ENCODE assay signal across 21 mouse cellular contexts in the genomic region with DNA sequence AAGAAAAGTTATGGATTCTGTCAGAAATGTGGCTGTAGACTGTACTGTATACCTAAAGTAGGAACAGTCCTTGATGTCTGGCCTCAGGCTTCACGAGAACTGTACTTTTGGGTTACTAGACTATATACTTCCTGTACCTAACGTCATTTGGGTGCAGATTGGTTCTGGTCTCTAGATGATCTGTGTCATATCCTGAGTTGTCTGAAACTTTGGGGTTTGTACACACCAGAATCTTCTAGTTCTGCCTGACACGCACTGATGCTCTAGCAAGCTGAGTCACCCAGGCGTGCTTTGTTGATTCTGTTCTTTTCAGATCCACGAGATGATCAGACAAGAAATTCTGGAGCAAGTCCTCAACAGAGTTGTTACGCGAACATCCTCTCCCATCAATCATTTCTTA. TPM values are rescaled to one million over a fixed set of nuclear protein-coding genes. Genes with fewer than 3 reads are reported as not detected.
DNase-seq lines count a peak whose midpoint lies in the region; ATAC-seq and TF ChIP-seq lines count a peak whose summit lies in the region.
"Had no signal": no experiment of that assay in that cellular context is flagged by ENCODE, and none has a peak within 500 bp of the region (broad histone marks: within the 10 kb centered on the region; RNA-seq: fewer than 3 reads in every experiment).

No protein-coding gene starts in this region.

- in situ Hi-C loops in Patski (cut with MboI; ENCODE audit: low pct_unique_long_range_greater_than_20kb) = no loop called here

- no peak overlapping the region for H3K4me2 ChIP-seq in midbrain, embryonic 15.5 days
- H3K4me2 ChIP-seq: embryonic facial prominence, embryonic 12.5 days; forebrain, embryonic 15.5 days; heart, embryonic 12.5 days; hindbrain, embryonic 14.5 days had no signal

- no peak overlapping the region for H3K4me3 ChIP-seq in midbrain, embryonic 15.5 days
- H3K4me3 ChIP-seq in heart, embryonic 10.5 days = no peak overlapping the region
- H3K4me3 ChIP-seq: embryonic facial prominence, embryonic 12.5 days; forebrain, embryonic 15.5 days; heart, adult 2 months; heart, embryonic 12.5 days; hindbrain, embryonic 10.5 days had no signal

- no peaks in the 10 kb centered on the region for H3K36me3 ChIP-seq in midbrain, embryonic 15.5 days (replicated peaks)
- H3K36me3 ChIP-seq in heart, embryonic 10.5 days = peaks cover 22% of the 10 kb centered on the region
- H3K36me3 ChIP-seq: forebrain, embryonic 15.5 days had no signal

- POLR2A ChIA-PET in Patski (lab: Charles Lee) = no interaction called here

- no peak for TF ChIP-seq CTCF in Patski (IDR thresholded peaks at IDR 0.05)

- H3K9ac ChIP-seq in midbrain, embryonic 15.5 days = no peak overlapping the region
- H3K9ac ChIP-seq: embryonic facial prominence, embryonic 12.5 days; forebrain, embryonic 15.5 days; heart, embryonic 12.5 days; hindbrain, embryonic 14.5 days had no signal

- H3K9me3 ChIP-seq in midbrain, embryonic 15.5 days = no peaks in the 10 kb centered on the region
- no peaks in the 10 kb centered on the region for H3K9me3 ChIP-seq in heart, embryonic 10.5 days
- H3K9me3 ChIP-seq: embryonic facial prominence, embryonic 12.5 days; forebrain, embryonic 15.5 days; G1E; heart, embryonic 12.5 days; hindbrain, embryonic 10.5 days had no signal

- CTCF ChIA-PET in Patski (lab: Charles Lee) = no interaction called here

- 89% methylated on average over 7 of the region's 7 CpGs for WGBS in midbrain, embryonic 15.5 days
- 89% methylated on average over 7 of the region's 7 CpGs for WGBS in heart, embryonic 10.5 days

- peak; percentile 78 for DNase-seq in CD4-positive helper T cell, adult 2 months (ENCODE audit: low read depth, low spot score)
- peak; percentile 13 for DNase-seq in Patski (ENCODE audit: low read depth, low spot score)
- no peak for DNase-seq in heart, embryonic 10.5 days (ENCODE audit: low spot score)
- no peak for DNase-seq in thymus, adult 18-20 months
- DNase-seq: adrenal gland, adult 2 months; adrenal gland, postnatal 36 days; B cell, adult 2 months; cerebellum, adult 11 months; cerebellum, adult 9-10 months; cerebellum, postnatal 25 days; gastrocnemius, postnatal 10 days; heart, adult 2 months had no signal

- no peaks in the 10 kb centered on the region for H3K27me3 ChIP-seq in Patski
- H3K27me3 ChIP-seq in midbrain, embryonic 15.5 days (replicated peaks) = no peaks in the 10 kb centered on the region
- H3K27me3 ChIP-seq in heart, embryonic 10.5 days (ENCODE audit: insufficient read depth, poor library complexity, severe bottlenecking) = no peaks in the 10 kb centered on the region
- H3K27me3 ChIP-seq: embryonic facial prominence, embryonic 12.5 days; forebrain, embryonic 15.5 days; heart, embryonic 12.5 days had no signal

- H3K4me1 ChIP-seq in midbrain, embryonic 15.5 days = no peaks in the 10 kb centered on the region
- no peaks in the 10 kb centered on the region for H3K4me1 ChIP-seq in heart, embryonic 10.5 days
- H3K4me1 ChIP-seq: embryonic facial prominence, embryonic 12.5 days; forebrain, embryonic 15.5 days; heart, embryonic 12.5 days; hindbrain, embryonic 10.5 days had no signal

- no peak overlapping the region for H3K27ac ChIP-seq in midbrain, embryonic 15.5 days
- no peak overlapping the region for H3K27ac ChIP-seq in heart, embryonic 10.5 days
- H3K27ac ChIP-seq: embryonic facial prominence, embryonic 12.5 days; forebrain, embryonic 15.5 days; heart, adult 2 months; hindbrain, embryonic 10.5 days; hindbrain, embryonic 14.5 days had no signal

- ATAC-seq in Patski = no peak
- ATAC-seq in inflammation-experienced regulatory T-cells, adult 6 months = peak; percentile 74
- no peak for ATAC-seq in midbrain, embryonic 15.5 days (replicated peaks)
- ATAC-seq: forebrain, embryonic 15.5 days; intestine, postnatal 0 days had no signal

RNA-seq across cellular contexts. Expression of a gene that starts 28.2 kb away (rescaled TPM):
- polyA plus RNA-seq in Patski (2021) = 12.2 TPM
- polyA plus RNA-seq in inflammation-experienced regulatory T-cells, adult 6 months (2017; shearing (Covaris generic)) = 1 to 10 TPM; 3.2 to 8.4 (median 6.1) TPM
- polyA plus RNA-seq in midbrain, embryonic 15.5 days (2015; fragmentation: Nextera tagmentation; extraction: Ambion mirVana) = 1.9 and 2.1 TPM in 2 replicates
- polyA plus RNA-seq in heart, embryonic 10.5 days (2016; fragmentation: Nextera tagmentation; extraction: Ambion mirVana) = 15.8 and 16.1 TPM in 2 replicates

RNA-seq across cellular contexts. Expression of a gene that starts 33.1 kb away (rescaled TPM):
- polyA plus RNA-seq in Patski (2021) = not detected
- polyA plus RNA-seq in inflammation-experienced regulatory T-cells, adult 6 months (2017; shearing (Covaris generic)) = not detected
- polyA plus RNA-seq in midbrain, embryonic 15.5 days (2015; fragmentation: Nextera tagmentation; extraction: Ambion mirVana) = 9.5 and 11.7 TPM in 2 replicates
- polyA plus RNA-seq in heart, embryonic 10.5 days (2016; fragmentation: Nextera tagmentation; extraction: Ambion mirVana) = 0.10 and 0.31 TPM in 2 replicates
- polyA plus RNA-seq: G1E; heart, adult 2 months; heart, embryonic 12.5 days had no signal

RNA-seq across cellular contexts. Expression of a gene that starts 46.2 kb away (rescaled TPM):
- polyA plus RNA-seq in Patski (2021) = 74.8 TPM
- polyA plus RNA-seq in inflammation-experienced regulatory T-cells, adult 6 months (2017; shearing (Covaris generic)) = 10 to 100 TPM; 15.0 to 37.4 (median 27.3) TPM
- 22.7 and 27.0 TPM in 2 replicates for polyA plus RNA-seq in midbrain, embryonic 15.5 days (2015; fragmentation: Nextera tagmentation; extraction: Ambion mirVana)
- 33.2 and 43.3 TPM in 2 replicates for polyA plus RNA-seq in heart, embryonic 10.5 days (2016; fragmentation: Nextera tagmentation; extraction: Ambion mirVana)

Comparison
In these comparisons a context has a peak if more than half of its experiments do, and no peak if none do; other contexts are left out.
1. DNase-seq: peak in CD4-positive helper T cell, adult 2 months (single experiment) and Patski (single experiment); none in heart, embryonic 10.5 days (single experiment) and thymus, adult 18-20 months (0 of 2).